Mouse (Mus musculus) lung, embryonic 15.5 days (tissue): Measurements from ENCODE around the gene Atoh7. TPM values are rescaled to one million over a fixed set of nuclear protein-coding genes. Genes with fewer than 3 reads are reported as not detected.
"Not testable (repeated sequence)": the region's sequence is repeated elsewhere in the genome, so short reads cannot be mapped to it uniquely, and the experiment has no call there.

Source experiments
- ATAC-seq: fragments of 200-750 bp; cut with Nextera tagmentation; 2 replicates; pipeline ENCODE4 v1.8.0; 2017; ENCODE audit warnings: moderate number of reproducible peaks, borderline replicate concordance; ENCODE audit not compliant: low FRiP score, low TSS enrichment; ENCODE audit errors: extremely low read depth
- H3K27ac ChIP-seq: fragments of 300-500 bp; sonication (generic); 2 replicates; pipeline ENCODE4 v1.5.1; 2015; ENCODE audit warnings: moderate library complexity, mild to moderate bottlenecking, inconsistent platforms
- H3K27me3 ChIP-seq: fragments of 300-500 bp; sonication (generic); 2 replicates; pipeline ENCODE4 v1.6.1; 2015; ENCODE audit warnings: inconsistent platforms
- H3K36me3 ChIP-seq: fragments of 300-500 bp; sonication (generic); 2 replicates; pipeline ENCODE4 v1.6.1; 2015; ENCODE audit warnings: inconsistent platforms
- H3K4me1 ChIP-seq: fragments of 300-500 bp; sonication (generic); 2 replicates; pipeline ENCODE4 v1.6.1; 2015; ENCODE audit warnings: inconsistent platforms
- H3K4me2 ChIP-seq: fragments of 300-500 bp; sonication (generic); 2 replicates; pipeline ENCODE4 v1.6.1; 2015; ENCODE audit warnings: inconsistent platforms, mild to moderate bottlenecking, moderate library complexity
- H3K4me3 ChIP-seq: fragments of 300-500 bp; sonication (generic); 2 replicates; pipeline ENCODE4 v1.5.1; 2015; ENCODE audit warnings: mild to moderate bottlenecking, inconsistent platforms
- H3K9ac ChIP-seq: fragments of 300-500 bp; sonication (generic); 2 replicates; pipeline ENCODE4 v1.6.1; 2015; ENCODE audit warnings: inconsistent platforms
- H3K9me3 ChIP-seq: fragments of 300-500 bp; sonication (generic); 2 replicates; pipeline ENCODE4 v1.6.1; 2016; ENCODE audit warnings: inconsistent platforms
- WGBS: fragments of 180-500 bp; shearing (Covaris S2); methylation state at CpG from one replicate; pipeline ENCODE4 v1.1.7; 2015; 5-methylcytosine and 5-hydroxymethylcytosine counted together
- polyA plus RNA-seq: library from polyadenylated mRNA; unstranded; fragments of >200 nt; fragmentation: Nextera tagmentation; extraction: Ambion mirVana; gene quantifications from 2 replicates; pipeline ENCODE4 v1.2.1, GENCODE M21; 2015

The Atoh7 gene
- not detected in 2 replicates for polyA plus RNA-seq

GRCm38 (mm10) chr10:63099521-63099920 lies at the start of gene Atoh7:
Atoh7 (plus strand) TSS chr10:63099651.
- H3K4me3 ChIP-seq, result peak within 1 kb of the TSS; percentile 53
- H3K4me1 ChIP-seq, result peaks cover 5% of the 10 kb centered on the region
- WGBS, result 5% methylated on average over 16 of the region's 16 CpGs
- peak within 1 kb of the TSS; percentile 43 for H3K9ac ChIP-seq
- no peaks in the 10 kb centered on the region for H3K36me3 ChIP-seq
- peak within 1 kb of the TSS; percentile 97 for H3K4me2 ChIP-seq
- H3K27ac ChIP-seq, result no peak within 1 kb of the TSS
- H3K27me3 ChIP-seq, result peaks cover 47% of the 10 kb centered on the region
- ATAC-seq, result no peak
- H3K9me3 ChIP-seq, result no peaks in the 10 kb centered on the region

- Histone ChIP-seq H3K4me1 (no peaks in the 10 kb centered on the region), H3K4me3 (no peak overlapping the region)
- whole genome bisulfite sequencing, result 74% methylated on average over 7 of the region's 7 CpGs
Measured at GRCm38 (mm10) chr10:63051267-63051666, 48.2 kb upstream of the Atoh7 start.

GRCm38 (mm10) chr10:63052011-63052410 lies 47.4 kb upstream of the Atoh7 start:
- 79% methylated on average over 6 of the region's 6 CpGs for WGBS

More at GRCm38 (mm10) chr10:63051267-63051666, 48.2 kb upstream of the Atoh7 start:
- Histone ChIP-seq H3K4me2 (no peak overlapping the region), H3K9me3 (no peaks in the 10 kb centered on the region), H3K27me3 (no peaks in the 10 kb centered on the region), H3K27ac (no peak overlapping the region), H3K36me3 (no peaks in the 10 kb centered on the region), H3K9ac (no peak overlapping the region)
- ATAC-seq, result no peak

GRCm38 (mm10) chr10:63053007-63053406 lies 46.4 kb upstream of the Atoh7 start:
- WGBS, result 51% methylated on average over 6 of the region's 6 CpGs

More at GRCm38 (mm10) chr10:63052011-63052410, 47.4 kb upstream of the Atoh7 start:
- Histone ChIP-seq H3K4me1 (no peaks in the 10 kb centered on the region), H3K27me3 (no peaks in the 10 kb centered on the region), H3K36me3 (no peaks in the 10 kb centered on the region), H3K4me2 (no peak overlapping the region), H3K9ac (no peak overlapping the region), H3K27ac (no peak overlapping the region), H3K4me3 (no peak overlapping the region), H3K9me3 (no peaks in the 10 kb centered on the region)
- no peak for ATAC-seq

GRCm38 (mm10) chr10:63054071-63054470 lies 45.4 kb upstream of the Atoh7 start:
- H3K27ac ChIP-seq, H3K9me3 ChIP-seq, H3K36me3 ChIP-seq, H3K4me2 ChIP-seq, H3K27me3 ChIP-seq, ATAC-seq, H3K4me3 ChIP-seq, H3K4me1 ChIP-seq, H3K9ac ChIP-seq: not testable (repeated sequence)
- WGBS, result 68% methylated on average over 6 of the region's 6 CpGs

More at GRCm38 (mm10) chr10:63053007-63053406, 46.4 kb upstream of the Atoh7 start:
- Histone ChIP-seq H3K4me3 (no peak overlapping the region), H3K4me1 (no peaks in the 10 kb centered on the region), H3K4me2 (no peak overlapping the region), H3K36me3 (no peaks in the 10 kb centered on the region), H3K9me3 (no peaks in the 10 kb centered on the region), H3K27me3 (no peaks in the 10 kb centered on the region), H3K27ac (no peak overlapping the region), H3K9ac (no peak overlapping the region)
- no peak for ATAC-seq

GRCm38 (mm10) chr10:63054586-63054985 lies 44.9 kb upstream of the Atoh7 start:
- 67% methylated on average over 2 of the region's 2 CpGs for WGBS
- Histone ChIP-seq H3K4me2 (no peak overlapping the region), H3K9me3 (no peaks in the 10 kb centered on the region), H3K9ac (no peak overlapping the region), H3K27me3 (no peaks in the 10 kb centered on the region), H3K4me1 (no peaks in the 10 kb centered on the region), H3K27ac (no peak overlapping the region), H3K36me3 (no peaks in the 10 kb centered on the region), H3K4me3 (no peak overlapping the region)
- ATAC-seq, result no peak

GRCm38 (mm10) chr10:63056966-63057750 lies 42.3 kb upstream of the Atoh7 start:
- Histone ChIP-seq H3K4me1 (no peaks in the 10 kb centered on the region), H3K4me2 (peak overlapping the region; percentile 26), H3K4me3 (no peak overlapping the region), H3K9ac (no peak overlapping the region), H3K27me3 (no peaks in the 10 kb centered on the region), H3K27ac (no peak overlapping the region), H3K9me3 (no peaks in the 10 kb centered on the region), H3K36me3 (no peaks in the 10 kb centered on the region)
- ATAC-seq, result 0 out of 2 replicates have a peak, but pooled peaks have one; percentile 40
- 33% methylated on average over 24 of the region's 24 CpGs for WGBS

GRCm38 (mm10) chr10:63059862-63060261 lies 39.6 kb upstream of the Atoh7 start, which contains the start of gene Pbld1:
Pbld1 (plus strand) TSS chr10:63060162.
- 85% methylated on average over 2 of the region's 2 CpGs for WGBS

GRCm38 (mm10) chr10:63060406-63060805 lies 39.0 kb upstream of the Atoh7 start:
- ATAC-seq, result no peak
- H3K4me1 ChIP-seq, result no peaks in the 10 kb centered on the region
- no peaks in the 10 kb centered on the region for H3K9me3 ChIP-seq
- H3K27me3 ChIP-seq, result no peaks in the 10 kb centered on the region
- H3K9ac ChIP-seq, result no peak overlapping the region
- H3K4me2 ChIP-seq, result no peak overlapping the region
- no peak overlapping the region for H3K27ac ChIP-seq
- 46% methylated on average over 11 of the region's 11 CpGs for WGBS
- H3K4me3 ChIP-seq, result no peak overlapping the region
- H3K36me3 ChIP-seq, result no peaks in the 10 kb centered on the region

More at GRCm38 (mm10) chr10:63059862-63060261, 39.6 kb upstream of the Atoh7 start, which contains the start of gene Pbld1:
- H3K4me3 ChIP-seq, result no peak within 1 kb of the TSS
- no peaks in the 10 kb centered on the region for H3K4me1 ChIP-seq
- no peaks in the 10 kb centered on the region for H3K9me3 ChIP-seq
- ATAC-seq, result no peak
- no peaks in the 10 kb centered on the region for H3K27me3 ChIP-seq
- no peak within 1 kb of the TSS for H3K9ac ChIP-seq
- H3K4me2 ChIP-seq, result no peak within 1 kb of the TSS
- H3K36me3 ChIP-seq, result no peaks in the 10 kb centered on the region
- H3K27ac ChIP-seq, result no peak within 1 kb of the TSS

- Histone ChIP-seq H3K4me1 (no peaks in the 10 kb centered on the region), H3K27me3 (no peaks in the 10 kb centered on the region), H3K9ac (no peak overlapping the region), H3K4me3 (no peak overlapping the region), H3K4me2 (no peak overlapping the region), H3K9me3 (no peaks in the 10 kb centered on the region), H3K27ac (no peak overlapping the region), H3K36me3 (no peaks in the 10 kb centered on the region)
- WGBS, result 70% methylated on average over 12 of the region's 12 CpGs
- no peak for ATAC-seq
Measured at GRCm38 (mm10) chr10:63061266-63061665, 38.2 kb upstream of the Atoh7 start.

- Histone ChIP-seq H3K27me3 (no peaks in the 10 kb centered on the region), H3K9me3 (no peaks in the 10 kb centered on the region), H3K27ac (no peak overlapping the region), H3K36me3 (no peaks in the 10 kb centered on the region), H3K9ac (no peak overlapping the region), H3K4me3 (no peak overlapping the region), H3K4me1 (no peaks in the 10 kb centered on the region), H3K4me2 (no peak overlapping the region)
- 93% methylated on average over 5 of the region's 5 CpGs for WGBS
- ATAC-seq, result no peak
Measured at GRCm38 (mm10) chr10:63062696-63063095, 36.8 kb upstream of the Atoh7 start.

GRCm38 (mm10) chr10:63063365-63063764 lies 36.1 kb upstream of the Atoh7 start:
- H3K4me2 ChIP-seq, result no peak overlapping the region
- no peaks in the 10 kb centered on the region for H3K27me3 ChIP-seq

More at GRCm38 (mm10) chr10:63063365-63063764, 36.1 kb upstream of the Atoh7 start:
- H3K36me3 ChIP-seq, result no peaks in the 10 kb centered on the region
- H3K27ac ChIP-seq, result no peak overlapping the region
- H3K9me3 ChIP-seq, result no peaks in the 10 kb centered on the region
- 74% methylated on average over 7 of the region's 7 CpGs for WGBS
- no peak for ATAC-seq
- H3K9ac ChIP-seq, result no peak overlapping the region
- no peak overlapping the region for H3K4me3 ChIP-seq
- H3K4me1 ChIP-seq, result no peaks in the 10 kb centered on the region
